Mouse (Mus musculus): ENCODE measurements around the gene Abcc10. TPM values are rescaled to one million over a fixed set of nuclear protein-coding genes. Genes with fewer than 3 reads are reported as not detected.

Gene Abcc10
- polyA plus RNA-seq, 2 experiments: 0.94 to 1.7 TPM

GRCm38 (mm10) chr17:46313135-46313715 lies 14.9 kb downstream of the Abcc10 start:
- no peaks in the 10 kb centered on the region for H3K36me3 ChIP-seq (replicated peaks; ENCODE audit: control insufficient read depth, insufficient read depth, low read depth)
- no peaks in the 10 kb centered on the region for H3K4me1 ChIP-seq (replicated peaks; ENCODE audit: control insufficient read depth in 2 of 2, insufficient read depth in 2 of 2, low read length in 1 of 2)
- 71% methylated on average over 9 of the region's 9 CpGs for WGBS (ENCODE audit: insufficient replicate concordance)
- H3K4me3 ChIP-seq (ENCODE audit: insufficient read depth in 1 of 2, low read depth in 2 of 2, low read length in 2 of 2): no peak overlapping the region
- no peak overlapping the region for H3K4me2 ChIP-seq (ENCODE audit: low read depth)
- no peak overlapping the region for H3K9ac ChIP-seq (replicated peaks)
- H3K27me3 ChIP-seq (ENCODE audit: control insufficient read depth, insufficient read depth, low read length): no peaks in the 10 kb centered on the region
- no peaks in the 10 kb centered on the region for H3K9me3 ChIP-seq (ENCODE audit: control insufficient read depth, low read length)
- H3K27ac ChIP-seq: no peak overlapping the region
- DNase-seq (ENCODE audit: low read depth in 3 of 3, low spot score in 3 of 3) (no peak), ATAC-seq (ENCODE audit: insufficient read depth) (no peak)
- TF ChIP-seq EP300 (IDR thresholded peaks at IDR 0.05; ENCODE audit: low read depth): no peak
- TF ChIP-seq CTCF (IDR thresholded peaks at IDR 0.05; ENCODE audit: low read depth): no peak

GRCm38 (mm10) chr17:46310515-46310914 lies 17.6 kb downstream of the Abcc10 start:
- TF ChIP-seq CTCF (IDR thresholded peaks at IDR 0.05; ENCODE audit: low read depth) (no peak), EP300 (IDR thresholded peaks at IDR 0.05; ENCODE audit: low read depth) (no peak)
- no peak for ATAC-seq (ENCODE audit: insufficient read depth)
- Histone ChIP-seq H3K9ac (replicated peaks) (no peak overlapping the region), H3K27me3 (ENCODE audit: control insufficient read depth, insufficient read depth, low read length) (no peaks in the 10 kb centered on the region), H3K4me2 (ENCODE audit: low read depth) (no peak overlapping the region), H3K9me3 (ENCODE audit: control insufficient read depth, low read length) (no peaks in the 10 kb centered on the region), H3K36me3 (replicated peaks; ENCODE audit: control insufficient read depth, insufficient read depth, low read depth) (no peaks in the 10 kb centered on the region), H3K4me1 (replicated peaks; ENCODE audit: control insufficient read depth in 2 of 2, insufficient read depth in 2 of 2, low read length in 1 of 2) (no peaks in the 10 kb centered on the region), H3K4me3 (ENCODE audit: insufficient read depth in 1 of 2, low read depth in 2 of 2, low read length in 2 of 2) (no peak overlapping the region), H3K27ac (no peak overlapping the region)
- WGBS (ENCODE audit: insufficient replicate concordance): 67% methylated on average over 10 of the region's 10 CpGs
- DNase-seq (ENCODE audit: low read depth in 3 of 3, low spot score in 3 of 3): no peak

- no peak overlapping the region for H3K27ac ChIP-seq
- no peaks in the 10 kb centered on the region for H3K9me3 ChIP-seq (ENCODE audit: control insufficient read depth, low read length)
- no peak for TF ChIP-seq EP300 (IDR thresholded peaks at IDR 0.05; ENCODE audit: low read depth)
- DNase-seq (ENCODE audit: low read depth in 3 of 3, low spot score in 3 of 3) (no peak), ATAC-seq (ENCODE audit: insufficient read depth) (no peak)
- H3K4me3 ChIP-seq (ENCODE audit: insufficient read depth in 1 of 2, low read depth in 2 of 2, low read length in 2 of 2): no peak overlapping the region
- 67% methylated on average over 12 of the region's 12 CpGs for WGBS (ENCODE audit: insufficient replicate concordance)
- H3K4me1 ChIP-seq (replicated peaks; ENCODE audit: control insufficient read depth in 2 of 2, insufficient read depth in 2 of 2, low read length in 1 of 2): no peaks in the 10 kb centered on the region
- no peak overlapping the region for H3K9ac ChIP-seq (replicated peaks)
- H3K36me3 ChIP-seq (replicated peaks; ENCODE audit: control insufficient read depth, insufficient read depth, low read depth): no peaks in the 10 kb centered on the region
- no peak overlapping the region for H3K4me2 ChIP-seq (ENCODE audit: low read depth)
- no peaks in the 10 kb centered on the region for H3K27me3 ChIP-seq (ENCODE audit: control insufficient read depth, insufficient read depth, low read length)
Observed at GRCm38 (mm10) chr17:46309835-46310234, 18.3 kb downstream of the Abcc10 start.

GRCm38 (mm10) chr17:46306956-46307355 lies 21.2 kb downstream of the Abcc10 start:
- H3K4me3 ChIP-seq (ENCODE audit: insufficient read depth in 1 of 2, low read depth in 2 of 2, low read length in 2 of 2): no peak overlapping the region
- no peaks in the 10 kb centered on the region for H3K36me3 ChIP-seq (replicated peaks; ENCODE audit: control insufficient read depth, insufficient read depth, low read depth)
- no peak overlapping the region for H3K4me2 ChIP-seq (ENCODE audit: low read depth)
- TF ChIP-seq CTCF (IDR thresholded peaks at IDR 0.05; ENCODE audit: low read depth): no peak
- TF ChIP-seq EP300 (IDR thresholded peaks at IDR 0.05; ENCODE audit: low read depth): no peak
- DNase-seq (ENCODE audit: low read depth in 3 of 3, low spot score in 3 of 3) (no peak), ATAC-seq (ENCODE audit: insufficient read depth) (no peak)
- H3K9me3 ChIP-seq (ENCODE audit: control insufficient read depth, low read length): no peaks in the 10 kb centered on the region
- H3K27me3 ChIP-seq (ENCODE audit: control insufficient read depth, insufficient read depth, low read length): no peaks in the 10 kb centered on the region
- H3K9ac ChIP-seq (replicated peaks): no peak overlapping the region
- H3K27ac ChIP-seq: no peak overlapping the region
- 79% methylated on average over 15 of the region's 15 CpGs for WGBS (ENCODE audit: insufficient replicate concordance)
- no peaks in the 10 kb centered on the region for H3K4me1 ChIP-seq (replicated peaks; ENCODE audit: control insufficient read depth in 2 of 2, insufficient read depth in 2 of 2, low read length in 1 of 2)

GRCm38 (mm10) chr17:46304184-46304583 lies 24.0 kb downstream of the Abcc10 start:
- H3K4me3 ChIP-seq (ENCODE audit: insufficient read depth in 1 of 2, low read depth in 2 of 2, low read length in 2 of 2): no peak overlapping the region
- ATAC-seq (ENCODE audit: insufficient read depth): no peak
- no peak for DNase-seq (ENCODE audit: low read depth in 3 of 3, low spot score in 3 of 3)
- no peaks in the 10 kb centered on the region for H3K36me3 ChIP-seq (replicated peaks; ENCODE audit: control insufficient read depth, insufficient read depth, low read depth)
- 77% methylated on average over 9 of the region's 9 CpGs for WGBS (ENCODE audit: insufficient replicate concordance)
- TF ChIP-seq EP300 (IDR thresholded peaks at IDR 0.05; ENCODE audit: low read depth): no peak
- TF ChIP-seq CTCF (IDR thresholded peaks at IDR 0.05; ENCODE audit: low read depth): no peak
- no peak overlapping the region for H3K27ac ChIP-seq
- no peaks in the 10 kb centered on the region for H3K4me1 ChIP-seq (replicated peaks; ENCODE audit: control insufficient read depth in 2 of 2, insufficient read depth in 2 of 2, low read length in 1 of 2)
- no peaks in the 10 kb centered on the region for H3K9me3 ChIP-seq (ENCODE audit: control insufficient read depth, low read length)
- no peak overlapping the region for H3K4me2 ChIP-seq (ENCODE audit: low read depth)
- no peak overlapping the region for H3K9ac ChIP-seq (replicated peaks)
- H3K27me3 ChIP-seq (ENCODE audit: control insufficient read depth, insufficient read depth, low read length): peaks cover under 1% of the 10 kb centered on the region

Data from liver, embryonic 14.5 days (tissue).